Mouse (Mus musculus) induced T-regulatory cell, adult 2 months (primary cell): ENCODE measurements around the gene Tex2.

ENCODE experiments used
- DNase-seq: peaks from one replicate; pipeline ENCODE4 v3.0.0-alpha.2; 2012; ENCODE audit warnings: low read depth

Gene Tex2

GRCm38 (mm10) chr11:106485611-106486010, 127.6 kb downstream of the Tex2 start:
- DNase-seq = no peak

- no peak for DNase-seq
Observed at GRCm38 (mm10) chr11:106484875-106485274, 128.3 kb downstream of the Tex2 start.

GRCm38 (mm10) chr11:106482867-106483266, 130.4 kb downstream of the Tex2 start:
- no peak for DNase-seq

- DNase-seq = peak; percentile 26
Observed at GRCm38 (mm10) chr11:106481651-106482050, 131.6 kb downstream of the Tex2 start.

GRCm38 (mm10) chr11:106480530-106480885, 132.7 kb downstream of the Tex2 start:
- no peak for DNase-seq

GRCm38 (mm10) chr11:106479619-106480529, 133.3 kb downstream of the Tex2 start:
- no peak for DNase-seq

GRCm38 (mm10) chr11:106478745-106479144, 134.5 kb downstream of the Tex2 start:
- DNase-seq = no peak

- no peak for DNase-seq
Observed at GRCm38 (mm10) chr11:106477505-106478160, 135.6 kb downstream of the Tex2 start.

GRCm38 (mm10) chr11:106475309-106475708, 137.9 kb downstream of the Tex2 start:
- DNase-seq = no peak

- no peak for DNase-seq
Observed at GRCm38 (mm10) chr11:106471629-106472028, 141.6 kb downstream of the Tex2 start.

- DNase-seq = no peak
Observed at GRCm38 (mm10) chr11:106468509-106468908, 144.7 kb downstream of the Tex2 start.

GRCm38 (mm10) chr11:106465932-106466331, 147.3 kb downstream of the Tex2 start:
- no peak for DNase-seq

GRCm38 (mm10) chr11:106465545-106465903, 147.7 kb downstream of the Tex2 start:
- no peak for DNase-seq

GRCm38 (mm10) chr11:106464681-106465544, 148.3 kb downstream of the Tex2 start:
- DNase-seq = no peak

GRCm38 (mm10) chr11:106463845-106464244, 149.4 kb downstream of the Tex2 start:
- no peak for DNase-seq

- DNase-seq = peak; percentile 32
Observed at GRCm38 (mm10) chr11:106462309-106462708, 150.9 kb downstream of the Tex2 start.

- no peak for DNase-seq
Observed at GRCm38 (mm10) chr11:106461145-106461932, 151.9 kb downstream of the Tex2 start.

GRCm38 (mm10) chr11:106460671-106461070, 152.6 kb downstream of the Tex2 start:
- DNase-seq = no peak

- DNase-seq = no peak
Observed at GRCm38 (mm10) chr11:106458540-106458939, 154.7 kb downstream of the Tex2 start.
